Mouse (Mus musculus) CH12.LX (cell line): Measurements from ENCODE around the gene Tktl1. TPM values are rescaled to one million over a fixed set of nuclear protein-coding genes. Genes with fewer than 3 reads are reported as not detected.
A peak's percentile ranks its signal among the peaks of the same experiment; 100 is the strongest.

ENCODE experiments used
- DNase-seq: peaks from one replicate; pipeline ENCODE4 v3.0.0-alpha.2; 2013; ENCODE audit errors: extremely low read depth
- H3K27ac ChIP-seq: 2 replicates; pipeline ENCODE4 v1.5.1; 2012; ENCODE audit warnings: low read depth, mild to moderate bottlenecking, control low read depth, moderate library complexity; ENCODE audit not compliant: insufficient read depth
- H3K27me3 ChIP-seq: replicated peaks from 2 replicates; pipeline ENCODE3; 2012; ENCODE audit warnings: inconsistent platforms
- H3K36me3 ChIP-seq, 2 experiments: replicated peaks in 1 of 2; 2 replicates each; pipeline versions ENCODE3 to v1.6.1; 2012; ENCODE audit warnings: inconsistent platforms in 1 of 2, low read length in 1 of 2, mild to moderate bottlenecking in 1 of 2, mixed read lengths in 1 of 2, moderate library complexity in 1 of 2; ENCODE audit not compliant: control insufficient read depth in 1 of 2, insufficient read depth in 1 of 2
- H3K4me1 ChIP-seq, 2 experiments: 2 replicates each; pipeline ENCODE4 v1.6.1; 2012; ENCODE audit warnings: inconsistent platforms in 1 of 2, moderate library complexity in 1 of 2; ENCODE audit not compliant: insufficient read depth in 2 of 2, control insufficient read depth in 1 of 2
- H3K4me2 ChIP-seq: 2 replicates; pipeline ENCODE4 v1.6.1; 2012; ENCODE audit warnings: low read depth, mild to moderate bottlenecking, control low read depth; ENCODE audit not compliant: poor library complexity, insufficient read depth, severe bottlenecking
- H3K4me3 ChIP-seq, 3 experiments: fragments of 150-350 bp in 1 of 3; sonication (generic) in 1 of 3; replicated peaks in 1 of 3; 2 replicates each; pipeline versions ENCODE3 to v1.5.1; 2011 to 2012; ENCODE audit warnings: low read depth in 2 of 3, low read length in 2 of 3, mild to moderate bottlenecking in 2 of 3, moderate library complexity in 2 of 3, control low read depth in 1 of 3, improper control_type of control experiment in 1 of 3, inconsistent platforms in 1 of 3, mixed read lengths in 1 of 3; ENCODE audit not compliant: poor library complexity in 1 of 3
- H3K79me2 ChIP-seq: replicated peaks from 2 replicates; pipeline ENCODE4 v1.6.1; 2012; ENCODE audit warnings: mild to moderate bottlenecking, moderate library complexity; ENCODE audit not compliant: control insufficient read depth, poor library complexity, insufficient read depth, severe bottlenecking; ENCODE audit errors: extremely low read depth
- H3K9ac ChIP-seq: 2 replicates; pipeline ENCODE4 v1.6.1; 2012; ENCODE audit warnings: low read depth, mild to moderate bottlenecking, control low read depth, moderate library complexity; ENCODE audit not compliant: insufficient read depth
- H3K9me3 ChIP-seq: replicated peaks from 2 replicates; pipeline ENCODE3; 2012; ENCODE audit warnings: low read length, inconsistent platforms, mixed read lengths
- CHD2 ChIP-seq: IDR thresholded peaks from 2 replicates; pipeline ENCODE4 v1.6.1; 2011; ENCODE audit warnings: low read length, improper control_type of control experiment
- CTCF ChIP-seq, 2 experiments: IDR thresholded peaks in 1 of 2; conservative IDR thresholded peaks in 1 of 2; 2 replicates each; pipeline ENCODE4 v1.5.1; 2011 to 2012; ENCODE audit warnings: low read depth in 2 of 2, low read length in 2 of 2, improper control_type of control experiment in 1 of 2, inconsistent platforms in 1 of 2, mild to moderate bottlenecking in 1 of 2, moderate library complexity in 1 of 2
- EP300 ChIP-seq: IDR thresholded peaks from 2 replicates; pipeline ENCODE4 v1.6.1; 2011; ENCODE audit warnings: low read length, improper control_type of control experiment
- GABPA ChIP-seq: IDR thresholded peaks from 2 replicates; pipeline ENCODE4 v1.6.1; 2012; ENCODE audit warnings: low read depth, low read length, improper control_type of control experiment, inconsistent platforms; ENCODE audit not compliant: insufficient replicate concordance
- HCFC1 ChIP-seq: IDR thresholded peaks from 2 replicates; pipeline ENCODE4 v1.6.1; 2012; ENCODE audit warnings: low read depth, mild to moderate bottlenecking, inconsistent platforms, low read length, improper control_type of control experiment
- IRF4 ChIP-seq: IDR thresholded peaks from 2 replicates; pipeline ENCODE4 v1.6.1; 2014; ENCODE audit warnings: low read depth, mild to moderate bottlenecking, inconsistent platforms, low read length, improper control_type of control experiment
- KAT2A ChIP-seq: IDR thresholded peaks from 2 replicates; pipeline ENCODE4 v1.6.1; 2012; ENCODE audit warnings: low read length, improper control_type of control experiment, inconsistent platforms; ENCODE audit not compliant: insufficient replicate concordance
- MAFK ChIP-seq: IDR thresholded peaks from 2 replicates; pipeline ENCODE4 v1.6.1; 2011; ENCODE audit warnings: low read length, improper control_type of control experiment; ENCODE audit not compliant: insufficient replicate concordance
- MAX ChIP-seq: IDR thresholded peaks from 2 replicates; pipeline ENCODE4 v1.6.1; 2011; ENCODE audit warnings: low read length, improper control_type of control experiment
- NELFE ChIP-seq: IDR thresholded peaks from 2 replicates; pipeline ENCODE4 v1.6.1; 2011; ENCODE audit warnings: low read depth, low read length, improper control_type of control experiment
- POLR2AphosphoS2 ChIP-seq: IDR thresholded peaks from 2 replicates; pipeline ENCODE4 v1.6.1; 2011; ENCODE audit warnings: low read depth, low read length, improper control_type of control experiment
- SMC3 ChIP-seq: IDR thresholded peaks from 2 replicates; pipeline ENCODE4 v1.6.1; 2011; ENCODE audit warnings: low read depth, low read length, improper control_type of control experiment
- TCF12 ChIP-seq: IDR thresholded peaks from 2 replicates; pipeline ENCODE4 v1.6.1; 2014; ENCODE audit warnings: low read depth, mild to moderate bottlenecking, inconsistent platforms, low read length, improper control_type of control experiment
- UBTF ChIP-seq: IDR thresholded peaks from 2 replicates; pipeline ENCODE4 v1.6.1; 2012; ENCODE audit warnings: low read depth, mild to moderate bottlenecking, inconsistent platforms, low read length, improper control_type of control experiment, moderate library complexity
- USF2 ChIP-seq: conservative IDR thresholded peaks from 2 replicates; pipeline ENCODE4 v1.6.1; 2011; ENCODE audit warnings: low read depth, low read length, improper control_type of control experiment
- dilution Hi-C: fragments of 300-500 bp; cut with MboI; formaldehyde crosslinking; loops from 2 replicates; pipeline ENCODE4 v1.14.3; 2020; ENCODE audit warnings: low sequenced_read_pairs; ENCODE audit not compliant: extremely low pct_unique_long_range_greater_than_20kb, extremely low pct_ligation_motif_present
- in situ Hi-C: fragments of 300-500 bp; cut with MboI; formaldehyde crosslinking; loops from 3 replicates; pipeline ENCODE4 v1.14.3; 2019; ENCODE audit warnings: low sequenced_read_pairs, low pct_ligation_motif_present, low pct_unique_long_range_greater_than_20kb, mixed read lengths
- polyA plus RNA-seq: library from polyadenylated mRNA; unstranded; fragments of >175 nt; gene quantifications from 2 replicates; pipeline ENCODE4 v1.2.1, GENCODE M21; 2012; ENCODE audit warnings: low read depth; ENCODE audit not compliant: insufficient read length
- total RNA-seq, 2 experiments: library from RNA; depleted of rRNA; stranded (reverse); fragments of 300-350 nt in 1 of 2; fragments of >200 nt in 1 of 2; gene quantifications; 2 replicates each; pipeline ENCODE4 v1.2.3; 2012 to 2014

Tktl1 gene
- total and polyA plus RNA-seq, 3 experiments = not detected

GRCm38 (mm10) chrX:74243396-74243795 is 66.3 kb downstream of the Tktl1 start:
- Histone ChIP-seq H3K27ac (peak overlapping the region; percentile 53), H3K36me3 (peaks cover 41 to 47% of the 10 kb centered on the region in 2 experiments), H3K4me1 (peaks cover 4 to 17% of the 10 kb centered on the region in 2 experiments; a peak in 3 of 4 replicates), H3K27me3 (no peaks in the 10 kb centered on the region), H3K4me2 (peak overlapping the region; percentile 45; the same call in 1 of the 2 replicates), H3K4me3 (no peak overlapping the region), H3K9me3 (no peaks in the 10 kb centered on the region), H3K9ac (no peak overlapping the region), H3K79me2 (peaks cover 13% of the 10 kb centered on the region; the same call in 1 of the 2 replicates)
- in situ Hi-C loops = loop anchor here (10.0 kb wide), 1 partner anchor 119 kb away; the partner anchor contains the start of gene Opn1mw
- dilution Hi-C loops = no loop called here
- DNase-seq = no peak
- TF ChIP-seq HCFC1 (no peak), TCF12 (no peak), IRF4 (no peak), POLR2AphosphoS2 (no peak), SMC3 (no peak), USF2 (no peak), KAT2A (no peak), MAX (no peak), MAFK (no peak), CHD2 (no peak), GABPA (no peak)

DNA sequence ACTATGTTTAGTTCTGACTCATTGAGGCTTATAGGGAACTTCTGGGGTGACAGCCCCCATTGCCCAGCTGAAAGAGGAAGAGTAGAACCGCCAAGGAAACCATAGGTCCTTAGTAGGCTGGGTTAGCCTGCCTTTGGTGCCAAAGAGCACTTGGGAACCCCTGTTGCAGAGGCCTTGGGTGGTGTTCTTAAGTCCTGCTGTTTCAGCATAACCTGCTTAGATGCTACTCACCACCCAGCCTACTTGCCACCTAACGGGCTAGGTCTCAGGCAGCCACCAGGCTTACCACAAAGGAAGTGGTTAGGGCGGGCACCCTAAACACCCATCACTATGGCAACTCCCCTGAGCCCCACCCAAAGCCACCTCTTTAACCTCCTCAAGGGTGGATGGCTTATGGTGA is 66.7 kb downstream of the Tktl1 start:
- Histone ChIP-seq H3K4me1 (peaks cover 4 to 19% of the 10 kb centered on the region in 2 experiments; a peak in 3 of 4 replicates), H3K9ac (no peak overlapping the region), H3K79me2 (peaks cover 13% of the 10 kb centered on the region; the same call in 1 of the 2 replicates), H3K4me2 (peak overlapping the region; percentile 90), H3K27ac (peak overlapping the region; percentile 53; the same call in 1 of the 2 replicates), H3K36me3 (peaks cover 39 to 43% of the 10 kb centered on the region in 2 experiments), H3K27me3 (no peaks in the 10 kb centered on the region), H3K9me3 (no peaks in the 10 kb centered on the region), H3K4me3 (no peak overlapping the region)
- DNase-seq = peak; percentile 66
- no peak for TF ChIP-seq HCFC1
- TF ChIP-seq EP300 = no peak
- no peak for TF ChIP-seq UBTF
- TF ChIP-seq CTCF (conservative IDR thresholded peaks at IDR 0.05 in 1 of 2, IDR thresholded peaks at IDR 0.05 in 1 of 2; ENCODE audit: low read depth in 2 of 2, low read length in 2 of 2) = no peak
- no peak for TF ChIP-seq NELFE
- no peak for TF ChIP-seq KAT2A
- dilution Hi-C loops = no loop called here
- in situ Hi-C loops = loop anchor here (10.0 kb wide), 1 partner anchor 119 kb away; the partner anchor contains the start of gene Opn1mw
